Mouse (Mus musculus) olfactory bulb, adult 2 months (tissue): ENCODE measurements around the gene Vax2.

Experiments used
- CTCF ChIP-seq: fragments of 200-500 bp; IDR thresholded peaks from 2 replicates; pipeline ENCODE4 v1.5.1; 2012; ENCODE audit warnings: low read depth, mild to moderate bottlenecking, low read length, moderate library complexity; ENCODE audit not compliant: insufficient read depth
- POLR2A ChIP-seq: fragments of 200-500 bp; IDR thresholded peaks from 2 replicates; pipeline ENCODE4 v1.6.1; 2012; ENCODE audit warnings: mild to moderate bottlenecking, low read depth, low read length, moderate library complexity; ENCODE audit not compliant: insufficient read depth

DNA sequence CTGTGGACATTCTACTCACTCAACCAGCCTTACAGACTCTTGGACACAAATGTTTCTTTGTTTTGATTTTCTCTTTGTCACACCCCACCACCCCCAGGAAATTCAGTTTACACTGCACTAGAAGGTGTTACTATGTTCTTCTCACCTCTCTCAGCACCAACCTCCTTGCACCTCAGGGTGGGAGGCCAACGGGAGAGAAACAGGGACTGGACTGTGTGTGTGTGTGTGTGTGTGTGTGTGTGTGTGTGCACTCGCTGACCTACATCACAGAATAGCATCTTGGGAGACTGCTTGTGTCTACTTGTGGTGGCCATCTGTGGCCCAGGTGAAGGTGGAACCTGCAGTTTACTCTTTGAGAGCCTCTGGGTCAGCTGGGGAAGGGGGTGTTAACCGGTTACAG, 75.4 kb downstream of the Vax2 start:
- TF ChIP-seq CTCF (no peak), POLR2A (no peak)
